Mouse (Mus musculus) spleen, adult 2 months (tissue): ENCODE measurements around the gene Tomm70a. TPM values are rescaled to one million over a fixed set of nuclear protein-coding genes. Genes with fewer than 3 reads are reported as not detected.
A peak's percentile ranks its signal among the peaks of the same experiment; 100 is the strongest.
"Not testable (repeated sequence)": the region's sequence is repeated elsewhere in the genome, so short reads cannot be mapped to it uniquely, and the experiment has no call there.

Experiments used
- DNase-seq, 2 experiments: peaks; one replicate each; pipeline versions ENCODE4 v3.0.0 to v3.0.0-alpha.2; 2012 to 2021; ENCODE audit warnings: low spot score in 2 of 2, low read depth in 1 of 2
- H3K27ac ChIP-seq: fragments of 200-500 bp; 2 replicates; pipeline ENCODE4 v1.5.1; 2012; ENCODE audit warnings: low read length, inconsistent platforms; ENCODE audit not compliant: insufficient read depth
- H3K27me3 ChIP-seq: fragments of 200-500 bp; 2 replicates; pipeline ENCODE4 v1.6.1; 2012; ENCODE audit warnings: mild to moderate bottlenecking, moderate library complexity, low read length, inconsistent platforms; ENCODE audit not compliant: control insufficient read depth, insufficient read depth
- H3K36me3 ChIP-seq: fragments of 200-500 bp; 2 replicates; pipeline ENCODE4 v1.6.1; 2012; ENCODE audit warnings: mild to moderate bottlenecking, low read length, inconsistent platforms; ENCODE audit not compliant: control insufficient read depth, insufficient read depth
- H3K4me1 ChIP-seq: fragments of 200-500 bp; 2 replicates; pipeline ENCODE4 v1.6.1; 2011; ENCODE audit warnings: inconsistent platforms; ENCODE audit not compliant: control insufficient read depth, insufficient read depth, insufficient read length
- H3K4me3 ChIP-seq: fragments of 200-500 bp; 2 replicates; pipeline ENCODE4 v1.5.1; 2011; ENCODE audit warnings: mild to moderate bottlenecking, inconsistent platforms; ENCODE audit not compliant: insufficient read depth, insufficient read length; ENCODE audit errors: extremely low read depth
- CTCF ChIP-seq: fragments of 200-500 bp; IDR thresholded peaks from 2 replicates; pipeline ENCODE4 v1.5.1; 2011; ENCODE audit warnings: mild to moderate bottlenecking, inconsistent platforms; ENCODE audit not compliant: insufficient read depth, insufficient read length, insufficient replicate concordance; ENCODE audit errors: extremely low read depth
- POLR2A ChIP-seq: fragments of 200-500 bp; IDR thresholded peaks from 2 replicates; pipeline ENCODE4 v1.6.1; 2011; ENCODE audit warnings: low read depth, low read length, inconsistent platforms
- WGBS: fragments of 180-500 bp; shearing (Covaris S2); methylation state at CpG from one replicate; pipeline ENCODE4 v1.1.7; 2018; 5-methylcytosine and 5-hydroxymethylcytosine counted together
- polyA plus RNA-seq: library from polyadenylated mRNA; depleted of rRNA; stranded (reverse); fragments of >200 nt; gene quantifications from 2 replicates; pipeline ENCODE4 v1.2.3, GENCODE M21; 2012

The Tomm70a gene
- polyA plus RNA-seq, 1 experiment, result 5.6 TPM

DNA sequence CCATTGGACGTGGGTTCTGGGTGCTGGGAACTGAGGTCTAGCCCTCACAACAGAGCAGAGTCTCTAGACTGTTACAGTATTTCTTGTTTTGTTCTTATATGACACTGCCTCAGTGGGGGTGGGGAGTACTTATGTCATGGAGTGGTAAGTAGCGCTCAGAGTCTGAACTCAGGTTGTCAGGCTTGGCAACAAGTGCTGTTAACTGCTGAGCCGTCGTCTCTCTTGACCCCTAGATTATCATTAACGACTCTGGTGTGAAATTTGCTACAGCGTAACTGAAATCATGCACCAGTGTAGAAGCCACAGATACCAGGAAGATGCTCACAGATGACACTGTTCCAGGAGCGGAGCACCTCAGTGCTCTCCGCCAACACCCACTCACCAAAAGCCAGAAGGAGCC lies 49.7 kb downstream of the Tomm70a start:
- DNase-seq, result no peak
- Histone ChIP-seq H3K27me3 (no peaks in the 10 kb centered on the region), H3K27ac (no peak overlapping the region), H3K4me1 (no peaks in the 10 kb centered on the region; the same call in 1 of the 2 replicates), H3K4me3 (no peak overlapping the region), H3K36me3 (peaks cover 6% of the 10 kb centered on the region)
- WGBS, result 96% methylated on average over 8 of the region's 8 CpGs
- TF ChIP-seq CTCF (no peak), POLR2A (no peak)

DNA sequence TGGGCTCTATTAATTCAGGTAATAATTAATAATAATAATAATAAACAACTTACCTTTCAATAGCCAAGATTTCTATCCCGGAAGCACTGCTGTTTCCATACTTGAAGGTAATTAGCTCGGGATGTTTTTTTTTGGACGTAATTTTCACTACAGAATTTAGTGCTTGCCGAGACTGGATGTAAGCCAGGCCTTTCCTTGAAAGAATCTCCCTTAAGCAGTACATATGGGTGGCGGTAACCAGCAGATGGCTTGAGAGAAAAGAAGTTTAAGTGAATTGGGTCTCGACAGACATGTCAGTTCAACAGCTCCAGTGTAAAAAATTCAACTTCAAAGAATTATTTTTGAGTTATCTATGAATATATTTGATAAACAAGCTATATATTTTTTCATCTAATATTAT lies 50.1 kb downstream of the Tomm70a start:
- no peak for TF ChIP-seq CTCF
- no peak for TF ChIP-seq POLR2A

DNA sequence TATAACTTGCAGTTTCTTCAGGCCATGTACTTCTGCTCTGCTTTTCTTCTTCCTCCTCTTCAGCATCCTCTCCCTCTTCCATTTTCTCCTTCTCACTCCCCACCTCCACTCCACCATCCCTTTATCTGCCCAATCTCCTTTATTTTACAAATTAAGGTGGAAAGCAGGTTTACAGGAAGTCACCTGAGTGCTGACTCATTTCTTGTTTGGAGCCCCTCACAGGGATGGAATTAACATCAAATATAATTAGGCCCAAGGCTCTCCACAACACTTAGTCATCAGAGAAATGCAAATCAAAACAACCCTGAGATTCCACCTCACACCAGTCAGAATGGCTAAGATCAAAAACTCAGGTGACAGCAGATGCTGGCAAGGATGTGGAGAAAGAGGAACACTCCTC lies 53.0 kb downstream of the Tomm70a start:
- H3K36me3 ChIP-seq, H3K4me3 ChIP-seq, H3K27me3 ChIP-seq, DNase-seq, H3K4me1 ChIP-seq, H3K27ac ChIP-seq: not testable (repeated sequence)

More for the DNA sequence above, 50.1 kb downstream of the Tomm70a start:
- DNase-seq, result no peak
- no peaks in the 10 kb centered on the region; the same call in 1 of the 2 replicates for H3K4me1 ChIP-seq
- peaks cover 6% of the 10 kb centered on the region for H3K36me3 ChIP-seq
- no peaks in the 10 kb centered on the region for H3K27me3 ChIP-seq
- H3K4me3 ChIP-seq, result no peak overlapping the region
- H3K27ac ChIP-seq, result no peak overlapping the region
- WGBS, result 92% methylated on average over 6 of the region's 6 CpGs

DNA sequence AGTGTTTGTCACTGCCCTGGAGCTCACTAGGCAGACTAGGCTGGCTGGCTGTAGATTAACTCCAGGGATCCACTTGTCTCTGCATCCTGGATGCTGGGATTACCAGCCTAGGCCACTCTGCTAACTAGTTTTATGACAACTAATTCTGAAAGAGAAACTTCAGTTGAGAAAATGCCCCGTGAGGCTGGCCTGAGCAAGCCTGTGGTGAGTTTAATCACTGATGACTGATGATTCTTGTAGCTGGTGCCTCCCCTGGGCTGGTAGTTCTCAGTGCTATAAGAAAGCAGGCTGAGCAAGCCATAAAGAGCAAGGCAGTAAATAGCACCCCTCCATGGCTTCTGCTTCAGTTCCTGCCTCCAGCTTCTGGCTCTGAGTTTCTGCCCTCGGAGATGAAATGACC lies 54.2 kb downstream of the Tomm70a start:
- no peak overlapping the region for H3K27ac ChIP-seq
- H3K4me3 ChIP-seq, result no peak overlapping the region
- H3K36me3 ChIP-seq, result peaks cover 10% of the 10 kb centered on the region
- no peaks in the 10 kb centered on the region for H3K4me1 ChIP-seq
- no peaks in the 10 kb centered on the region for H3K27me3 ChIP-seq
- 84% methylated on average over 2 of the region's 2 CpGs for WGBS
- DNase-seq, result no peak
- TF ChIP-seq POLR2A (no peak), CTCF (no peak)

DNA sequence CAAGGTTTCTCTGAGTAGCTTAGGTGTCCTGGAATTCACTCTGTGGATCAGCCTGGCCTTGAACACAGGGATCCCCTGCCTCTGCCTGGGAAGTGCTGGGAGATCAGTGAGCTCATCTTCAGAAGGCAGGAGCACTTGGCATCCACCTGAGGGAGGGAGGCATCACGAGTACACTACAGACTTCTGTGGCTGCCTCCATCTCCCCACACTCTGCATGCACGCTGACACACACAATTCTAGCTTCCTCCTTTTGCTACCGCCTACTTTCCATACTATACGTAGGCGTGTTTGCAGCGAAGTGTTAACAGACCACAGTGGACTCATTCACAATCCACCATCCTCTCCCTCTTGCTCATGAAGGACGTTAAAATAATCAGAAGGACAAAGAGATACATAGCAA lies 54.8 kb downstream of the Tomm70a start:
- Histone ChIP-seq H3K4me3 (no peak overlapping the region), H3K4me1 (no peaks in the 10 kb centered on the region), H3K36me3 (peaks cover 12% of the 10 kb centered on the region), H3K27ac (no peak overlapping the region), H3K27me3 (no peaks in the 10 kb centered on the region)
- TF ChIP-seq CTCF (no peak), POLR2A (no peak)
- DNase-seq, result no peak
- 72% methylated on average over 7 of the region's 7 CpGs for WGBS

DNA sequence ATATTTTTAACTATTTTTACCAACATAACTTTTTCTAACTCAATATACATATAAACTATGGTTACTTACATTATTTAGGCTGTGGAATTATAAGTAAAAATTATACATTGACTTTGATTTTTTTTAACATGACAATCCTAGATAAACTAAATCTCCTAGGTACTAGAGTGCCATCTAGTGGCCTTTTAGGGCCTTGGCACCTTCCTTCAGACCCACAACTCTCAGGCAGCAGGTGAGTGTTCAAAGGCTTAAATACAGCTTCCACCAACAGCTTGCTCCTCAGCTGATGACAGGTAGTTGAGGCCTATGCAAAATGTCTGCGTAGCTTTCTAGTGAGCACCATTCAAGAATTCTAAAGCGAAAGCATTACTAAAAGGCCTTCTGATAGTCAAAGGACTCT lies 55.8 kb downstream of the Tomm70a start:
- TF ChIP-seq CTCF (peak; percentile 29; the same call in 1 of the 2 replicates), POLR2A (no peak)
- peak; percentile 17 to 31 for DNase-seq
- H3K27ac ChIP-seq, result no peak overlapping the region
- H3K27me3 ChIP-seq, result no peaks in the 10 kb centered on the region
- H3K36me3 ChIP-seq, result peaks cover 11% of the 10 kb centered on the region
- no peaks in the 10 kb centered on the region for H3K4me1 ChIP-seq
- H3K4me3 ChIP-seq, result no peak overlapping the region
- 83% methylated on average over 2 of the region's 2 CpGs for WGBS

DNA sequence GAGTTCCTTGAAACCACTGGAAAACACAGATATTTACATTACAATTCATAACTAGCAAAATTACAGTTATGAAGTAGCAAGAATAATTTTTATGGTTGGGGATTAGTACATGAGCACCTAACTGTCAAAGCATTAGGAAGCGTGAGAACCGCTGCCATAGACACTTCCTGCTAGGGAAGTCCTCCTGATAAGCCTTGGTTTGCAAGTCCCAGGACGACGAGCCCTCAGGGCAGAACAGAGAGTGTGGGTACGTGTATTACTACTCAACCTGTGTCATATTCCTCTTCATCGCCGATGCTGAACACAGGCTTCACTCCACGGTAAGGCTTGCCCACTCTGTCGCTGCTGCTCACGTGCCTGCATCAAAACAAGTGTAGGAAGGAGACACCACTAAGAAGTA lies 56.2 kb downstream of the Tomm70a start:
- peaks cover 10% of the 10 kb centered on the region for H3K36me3 ChIP-seq
- no peak overlapping the region for H3K4me3 ChIP-seq
- H3K27ac ChIP-seq, result no peak overlapping the region
- H3K4me1 ChIP-seq, result no peaks in the 10 kb centered on the region
- 86% methylated on average over 10 of the region's 10 CpGs for WGBS
- no peaks in the 10 kb centered on the region for H3K27me3 ChIP-seq
- DNase-seq, result no peak
- no peak for TF ChIP-seq CTCF
- TF ChIP-seq POLR2A, result no peak
